Mouse (Mus musculus) embryonic facial prominence, embryonic 14.5 days (tissue): ENCODE results near the gene Nomo1. TPM values are rescaled to one million over a fixed set of nuclear protein-coding genes. Genes with fewer than 3 reads are reported as not detected.

Experiments used
- ATAC-seq: fragments of 200-750 bp; cut with Nextera tagmentation; 2 replicates; pipeline ENCODE4 v1.8.0; 2017; ENCODE audit warnings: low read depth, moderate number of reproducible peaks, moderate TSS enrichment
- DNase-seq: peaks from one replicate; pipeline ENCODE4 v3.0.0-alpha.2; 2015; ENCODE audit warnings: low spot score
- H3K27ac ChIP-seq: fragments of 300-500 bp; sonication (generic); replicated peaks from 2 replicates; pipeline ENCODE4 v1.5.1; 2014; ENCODE audit warnings: low read depth, mild to moderate bottlenecking, low read length, moderate library complexity
- H3K27me3 ChIP-seq: fragments of 300-500 bp; sonication (generic); replicated peaks from 2 replicates; pipeline ENCODE4 v1.6.1; 2014; ENCODE audit warnings: low read length; ENCODE audit not compliant: control insufficient read depth, insufficient read depth
- H3K36me3 ChIP-seq: fragments of 300-500 bp; sonication (generic); 2 replicates; pipeline ENCODE4 v1.6.1; 2014; ENCODE audit warnings: low read length, mixed read lengths; ENCODE audit not compliant: control insufficient read depth, insufficient read depth
- H3K4me1 ChIP-seq: fragments of 300-500 bp; sonication (generic); 2 replicates; pipeline ENCODE4 v1.6.1; 2014; ENCODE audit warnings: antibody characterized with exemption, low read length; ENCODE audit not compliant: control insufficient read depth, insufficient read depth
- H3K4me2 ChIP-seq: fragments of 300-500 bp; sonication (generic); 2 replicates; pipeline ENCODE4 v1.6.1; 2014; ENCODE audit warnings: low read depth, mild to moderate bottlenecking, low read length, moderate library complexity, mixed read lengths
- H3K4me3 ChIP-seq: fragments of 300-500 bp; sonication (generic); 2 replicates; pipeline ENCODE4 v1.5.1; 2014; ENCODE audit warnings: low read depth, mild to moderate bottlenecking, low read length
- H3K9ac ChIP-seq: fragments of 300-500 bp; sonication (generic); 2 replicates; pipeline ENCODE4 v1.6.1; 2014; ENCODE audit warnings: low read depth, mild to moderate bottlenecking, low read length, moderate library complexity, mixed read lengths
- H3K9me3 ChIP-seq: fragments of 300-500 bp; sonication (generic); 2 replicates; pipeline ENCODE4 v1.6.1; 2016; ENCODE audit warnings: low read length; ENCODE audit not compliant: control insufficient read depth
- WGBS: fragments of 180-500 bp; shearing (Covaris S2); extraction: QIAGEN DNeasy Blood & Tissue Kit; methylation state at CpG from one replicate; pipeline ENCODE4 v1.1.7; 2014; 5-methylcytosine and 5-hydroxymethylcytosine counted together
- polyA plus RNA-seq: library from polyadenylated mRNA; unstranded; fragments of >200 nt; fragmentation: Nextera tagmentation; extraction: Ambion mirVana; gene quantifications from 2 replicates; pipeline ENCODE4 v1.2.1, GENCODE M21; 2014

The Nomo1 gene
- polyA plus RNA-seq, 1 experiment from 2014 or later: 25.7 TPM

GRCm38 (mm10) chr7:46111938-46112337, 78.4 kb downstream of the Nomo1 start:
- DNase-seq (no peak), ATAC-seq (no peak)
- H3K27me3 ChIP-seq: no peaks in the 10 kb centered on the region
- H3K9me3 ChIP-seq: no peaks in the 10 kb centered on the region
- WGBS: 53% methylated on average over 6 of the region's 6 CpGs
- H3K4me3 ChIP-seq: no peak overlapping the region
- no peak overlapping the region for H3K27ac ChIP-seq
- no peaks in the 10 kb centered on the region for H3K4me1 ChIP-seq
- H3K36me3 ChIP-seq: no peaks in the 10 kb centered on the region
- H3K4me2 ChIP-seq: no peak overlapping the region
- H3K9ac ChIP-seq: no peak overlapping the region

DNA sequence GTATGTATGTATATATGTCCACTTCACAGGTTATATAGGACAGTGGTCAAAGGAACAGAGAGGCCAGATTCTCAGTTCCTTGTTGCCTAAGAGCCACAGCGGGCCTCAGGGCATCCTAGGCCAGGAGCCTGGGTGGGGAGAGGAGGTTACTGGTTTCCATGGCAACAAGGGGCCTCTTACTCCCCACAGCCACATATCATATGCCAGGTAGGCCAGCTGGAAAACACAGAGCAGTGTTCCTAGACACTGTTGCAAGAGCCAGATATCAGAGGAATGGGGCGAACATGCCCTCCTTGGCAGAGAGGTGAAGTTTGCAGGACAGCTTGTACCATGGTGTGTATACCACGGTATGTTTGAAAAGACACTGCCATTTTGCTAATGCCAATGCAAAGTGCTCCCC, 79.9 kb downstream of the Nomo1 start:
- no peaks in the 10 kb centered on the region for H3K9me3 ChIP-seq
- H3K4me2 ChIP-seq: no peak overlapping the region
- H3K27me3 ChIP-seq: no peaks in the 10 kb centered on the region
- H3K4me3 ChIP-seq: no peak overlapping the region
- no peak overlapping the region for H3K9ac ChIP-seq
- H3K4me1 ChIP-seq: no peaks in the 10 kb centered on the region
- no peaks in the 10 kb centered on the region for H3K36me3 ChIP-seq
- peak; percentile 36 for DNase-seq
- H3K27ac ChIP-seq: no peak overlapping the region
- ATAC-seq: 0 out of 2 replicates have a peak, but pooled peaks have one; percentile 7
- WGBS: 63% methylated on average over 3 of the region's 3 CpGs

DNA sequence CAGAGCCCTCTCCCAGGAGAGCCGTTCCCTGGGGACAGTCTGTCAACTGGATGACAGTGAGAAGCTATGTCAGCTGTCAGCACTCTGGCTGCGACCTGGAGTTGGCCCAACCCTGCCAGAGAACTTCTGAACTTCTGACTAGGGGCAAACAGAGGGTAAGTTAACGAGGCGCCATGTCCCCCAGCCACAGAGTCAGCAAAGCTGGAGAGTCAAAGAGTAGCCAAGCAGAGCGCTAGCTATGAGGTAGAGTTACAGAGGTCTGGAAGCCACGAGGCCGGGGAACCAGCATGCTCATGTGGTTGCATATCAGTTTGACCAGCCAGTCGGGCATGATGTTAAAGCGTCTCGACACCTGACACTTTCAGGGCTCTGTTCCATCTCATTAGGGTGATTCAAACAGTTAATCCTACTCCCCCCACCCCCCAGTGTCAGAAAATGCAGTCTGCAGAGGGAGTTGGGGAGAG, 82.7 kb downstream of the Nomo1 start:
- no peak overlapping the region for H3K9ac ChIP-seq
- no peaks in the 10 kb centered on the region for H3K27me3 ChIP-seq
- ATAC-seq (peak; percentile 37; the same call in 1 of the 2 replicates), DNase-seq (peak; percentile 40)
- H3K9me3 ChIP-seq: no peaks in the 10 kb centered on the region
- no peak overlapping the region for H3K4me3 ChIP-seq
- no peaks in the 10 kb centered on the region for H3K36me3 ChIP-seq
- H3K4me2 ChIP-seq: no peak overlapping the region
- H3K4me1 ChIP-seq: no peaks in the 10 kb centered on the region
- WGBS: 42% methylated on average over 10 of the region's 10 CpGs
- H3K27ac ChIP-seq: no peak overlapping the region

GRCm38 (mm10) chr7:46117035-46117434, 83.5 kb downstream of the Nomo1 start:
- Histone ChIP-seq H3K9me3 (0 out of 2 replicates have a peak, but pooled peaks cover under 1% of the 10 kb centered on the region), H3K4me3 (no peak overlapping the region), H3K4me2 (no peak overlapping the region), H3K27me3 (no peaks in the 10 kb centered on the region), H3K9ac (no peak overlapping the region), H3K27ac (no peak overlapping the region), H3K36me3 (no peaks in the 10 kb centered on the region), H3K4me1 (no peaks in the 10 kb centered on the region)
- DNase-seq (no peak), ATAC-seq (no peak)
- 96% methylated on average over 16 of the region's 16 CpGs for whole genome bisulfite sequencing

GRCm38 (mm10) chr7:46122964-46123363, 89.5 kb downstream of the Nomo1 start:
- Histone ChIP-seq H3K4me2 (no peak overlapping the region), H3K4me3 (no peak overlapping the region), H3K27me3 (no peaks in the 10 kb centered on the region), H3K9ac (no peak overlapping the region), H3K4me1 (no peaks in the 10 kb centered on the region), H3K36me3 (no peaks in the 10 kb centered on the region), H3K27ac (no peak overlapping the region), H3K9me3 (0 out of 2 replicates have a peak, but pooled peaks cover 4% of the 10 kb centered on the region)
- ATAC-seq (no peak), DNase-seq (no peak)
- 30% methylated on average over 4 of the region's 4 CpGs for WGBS

DNA sequence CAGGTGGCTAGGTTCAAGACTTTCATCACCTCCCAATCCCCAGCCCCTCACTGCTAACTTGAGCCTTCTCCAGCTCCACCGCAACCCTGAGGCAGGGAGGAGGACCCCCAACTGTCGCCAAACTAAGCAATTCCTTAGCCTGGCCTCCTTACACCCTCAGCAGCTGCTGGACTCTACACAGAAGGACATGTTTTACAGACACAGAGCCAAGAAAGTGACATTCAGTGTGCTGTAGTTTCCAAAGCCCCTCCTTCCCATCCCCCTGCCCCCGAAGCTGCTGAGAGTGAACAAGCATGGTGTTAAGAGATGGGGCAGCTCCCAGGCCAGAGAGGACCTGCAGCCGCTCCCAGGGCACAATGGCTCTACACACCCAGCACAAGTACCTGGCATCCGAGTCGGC, 91.0 kb downstream of the Nomo1 start:
- Histone ChIP-seq H3K27me3 (no peaks in the 10 kb centered on the region), H3K4me2 (no peak overlapping the region), H3K4me1 (no peaks in the 10 kb centered on the region), H3K27ac (no peak overlapping the region), H3K9me3 (0 out of 2 replicates have a peak, but pooled peaks cover 4% of the 10 kb centered on the region), H3K36me3 (no peaks in the 10 kb centered on the region), H3K4me3 (no peak overlapping the region), H3K9ac (no peak overlapping the region)
- DNase-seq (no peak), ATAC-seq (no peak)
- 68% methylated on average over 5 of the region's 6 CpGs for WGBS

GRCm38 (mm10) chr7:46125340-46125739, 91.8 kb downstream of the Nomo1 start:
- DNase-seq: no peak
- Histone ChIP-seq H3K27ac (no peak overlapping the region), H3K9ac (no peak overlapping the region), H3K4me3 (no peak overlapping the region), H3K4me1 (no peaks in the 10 kb centered on the region), H3K36me3 (no peaks in the 10 kb centered on the region), H3K9me3 (0 out of 2 replicates have a peak, but pooled peaks cover 4% of the 10 kb centered on the region), H3K4me2 (no peak overlapping the region), H3K27me3 (no peaks in the 10 kb centered on the region)
- 84% methylated on average over 11 of the region's 11 CpGs for WGBS
- ATAC-seq: no peak

DNA sequence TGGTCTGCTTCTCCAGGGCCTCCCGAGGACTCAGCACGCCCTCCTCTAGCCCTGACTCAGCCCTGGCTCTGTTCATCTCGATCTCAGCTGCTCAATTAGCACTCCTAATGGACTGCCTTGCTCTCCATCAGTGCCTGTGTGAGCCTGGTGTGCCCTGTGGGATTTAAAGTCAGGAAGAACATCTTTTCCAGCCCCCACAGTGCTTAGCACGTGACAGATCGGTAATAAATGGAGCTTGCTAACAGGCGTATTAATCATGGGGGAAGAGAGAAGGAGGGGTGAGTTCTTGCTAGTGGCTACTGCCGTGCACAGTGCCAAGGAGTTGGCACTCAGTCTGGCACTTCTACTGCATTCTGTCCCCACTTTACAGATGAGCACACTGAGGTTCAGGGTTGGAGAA, 94.7 kb downstream of the Nomo1 start:
- no peak for DNase-seq
- 52% methylated on average over 7 of the region's 7 CpGs for WGBS
- no peak for ATAC-seq

DNA sequence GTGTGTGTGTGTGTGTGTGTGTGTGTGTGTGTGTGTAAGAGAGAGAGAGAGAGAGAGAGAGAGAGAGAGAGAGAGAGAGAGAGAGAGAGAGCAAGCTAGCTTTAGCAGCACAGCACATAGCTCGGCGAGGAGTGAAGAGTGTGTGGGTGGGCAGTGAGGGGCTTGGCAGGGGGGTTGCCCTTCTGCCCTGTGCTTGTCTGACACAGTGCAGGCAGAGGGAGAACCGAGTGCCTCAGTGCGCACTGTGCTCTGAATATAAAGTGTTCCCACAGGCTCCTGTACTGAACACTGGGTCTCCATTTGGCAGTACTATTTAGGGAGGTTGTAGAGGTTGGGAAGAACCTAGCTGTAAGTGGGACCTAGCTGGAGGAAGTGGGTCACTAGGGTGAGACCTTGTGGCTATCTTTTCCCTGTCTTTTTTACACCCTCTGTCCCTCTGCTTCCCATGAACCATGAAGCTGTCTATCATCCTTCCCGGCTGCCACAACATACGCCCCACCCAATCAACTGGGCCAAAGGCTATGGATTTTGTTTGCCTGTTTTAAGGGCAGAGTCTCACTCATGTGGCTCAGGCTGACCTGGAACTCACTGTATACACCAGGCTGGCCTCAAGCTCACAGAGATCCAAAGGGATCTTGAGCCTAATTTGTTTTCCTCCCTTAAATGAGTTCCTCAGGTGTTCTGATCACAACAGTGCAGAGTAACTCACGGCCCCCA, 96.1 kb downstream of the Nomo1 start:
- WGBS: 45% methylated on average over 7 of the region's 7 CpGs
- Histone ChIP-seq H3K4me1 (0 out of 2 replicates have a peak, but pooled peaks cover 4% of the 10 kb centered on the region), H3K4me3 (no peak overlapping the region), H3K36me3 (no peaks in the 10 kb centered on the region), H3K27ac (no peak overlapping the region), H3K4me2 (no peak overlapping the region), H3K9ac (no peak overlapping the region), H3K27me3 (no peaks in the 10 kb centered on the region), H3K9me3 (no peaks in the 10 kb centered on the region)
- ATAC-seq (no peak), DNase-seq (no peak)

More for the DNA sequence above, 94.7 kb downstream of the Nomo1 start:
- Histone ChIP-seq H3K27me3 (no peaks in the 10 kb centered on the region), H3K36me3 (no peaks in the 10 kb centered on the region), H3K9ac (no peak overlapping the region), H3K4me3 (no peak overlapping the region), H3K27ac (no peak overlapping the region), H3K9me3 (no peaks in the 10 kb centered on the region), H3K4me2 (no peak overlapping the region), H3K4me1 (0 out of 2 replicates have a peak, but pooled peaks cover 4% of the 10 kb centered on the region)
